Mouse (Mus musculus) left cerebral cortex, postnatal 36 days (tissue): ENCODE measurements around the gene Slc45a3. TPM values are rescaled to one million over a fixed set of nuclear protein-coding genes. Genes with fewer than 3 reads are reported as not detected.

Source experiments
- DNase-seq, 2 experiments: peaks; one replicate each; pipeline ENCODE4 v3.0.0; 2021 to 2022; ENCODE audit warnings: low spot score in 2 of 2, mixed read lengths in 1 of 2
- intact Hi-C: fragments of 180-260 bp; cut with DNase I; formaldehyde crosslinking; loops from one replicate; pipeline ENCODE4 v1.15.1; 2025
- total RNA-seq, 2 experiments: library from RNA; stranded (reverse); gene quantifications; 2 replicates each; pipeline ENCODE4 v1.2.3; 2021

Gene Slc45a3
- total RNA-seq, 2 experiments from 2014 or later, result 1.0 to 1.4 TPM

GRCm38 (mm10) chr1:131987432-131987831, 24.7 kb downstream of the Slc45a3 start:
- no peak for DNase-seq
- intact Hi-C loops, result no loop called here

GRCm38 (mm10) chr1:131989476-131989875, 26.7 kb downstream of the Slc45a3 start:
- intact Hi-C loops, result no loop called here
- DNase-seq, result no peak

DNA sequence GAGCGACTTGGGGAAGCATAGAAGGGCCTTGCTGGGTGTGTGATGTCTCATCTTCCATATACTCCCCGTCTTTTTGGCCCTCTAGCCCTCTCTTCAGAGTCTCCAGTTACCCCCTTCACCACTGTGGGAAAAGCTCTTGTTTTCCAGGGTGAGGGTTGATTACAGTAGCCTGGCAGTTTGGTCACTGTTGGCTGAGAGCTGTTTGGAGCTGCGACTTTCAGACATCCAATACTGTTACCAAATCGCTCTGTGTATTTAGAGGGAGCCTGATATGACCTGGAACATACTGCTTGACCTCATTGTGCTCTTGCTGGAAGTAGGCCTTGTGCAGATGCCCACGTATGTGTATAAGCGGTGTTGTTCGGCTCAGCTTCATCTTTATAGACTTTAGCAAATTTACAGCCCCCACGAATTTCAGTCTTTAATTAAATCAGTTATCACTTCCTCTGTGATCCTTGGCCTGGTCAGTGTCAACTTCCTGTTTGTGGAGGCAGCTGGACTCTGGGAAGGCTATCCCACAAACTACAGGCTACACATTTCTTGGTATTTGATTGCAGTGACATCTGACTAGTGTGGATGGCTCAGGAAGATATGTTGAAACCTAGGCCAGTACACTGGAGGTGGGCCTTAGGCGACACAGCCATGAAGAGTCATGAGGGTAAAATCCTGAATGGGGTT, 27.5 kb downstream of the Slc45a3 start:
- intact Hi-C loops, result no loop called here
- no peak for DNase-seq

- intact Hi-C loops, result no loop called here
- DNase-seq, result no peak
Observed at GRCm38 (mm10) chr1:131992561-131993001, 29.8 kb downstream of the Slc45a3 start.

- DNase-seq, result no peak
- intact Hi-C loops, result no loop called here
Observed at GRCm38 (mm10) chr1:131993169-131994040, 30.6 kb downstream of the Slc45a3 start.

DNA sequence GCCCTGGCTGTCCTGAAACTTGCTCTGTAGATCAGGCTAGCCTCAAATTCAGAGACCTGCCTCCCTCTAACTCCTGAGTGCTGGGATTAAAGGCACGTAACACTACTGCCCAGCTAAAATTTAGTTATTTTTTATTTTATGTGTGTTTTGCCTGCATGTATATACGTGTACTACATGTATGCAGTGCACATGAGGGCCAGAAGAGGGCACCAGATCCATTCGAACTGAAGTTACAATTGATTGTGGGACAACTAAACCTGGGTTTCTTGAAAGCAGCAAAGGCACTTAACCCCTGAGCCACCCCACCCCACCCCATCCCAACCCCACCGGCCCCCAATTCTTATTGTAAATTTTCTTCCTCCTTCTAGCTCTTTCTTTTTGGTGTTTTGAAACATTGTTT, 32.3 kb downstream of the Slc45a3 start:
- intact Hi-C loops, result loop anchor here (1.0 to 5.0 kb wide), 2 partner anchors 52 to 121 kb away; no protein-coding TSS in a partner anchor
- no peak for DNase-seq

GRCm38 (mm10) chr1:132000506-132000905, 37.7 kb downstream of the Slc45a3 start:
- intact Hi-C loops, result no loop called here
- DNase-seq, result no peak

GRCm38 (mm10) chr1:132001880-132002330, 39.1 kb downstream of the Slc45a3 start:
- intact Hi-C loops, result no loop called here
- no peak for DNase-seq

GRCm38 (mm10) chr1:132003111-132003510, 40.3 kb downstream of the Slc45a3 start:
- intact Hi-C loops, result no loop called here
- no peak for DNase-seq

DNA sequence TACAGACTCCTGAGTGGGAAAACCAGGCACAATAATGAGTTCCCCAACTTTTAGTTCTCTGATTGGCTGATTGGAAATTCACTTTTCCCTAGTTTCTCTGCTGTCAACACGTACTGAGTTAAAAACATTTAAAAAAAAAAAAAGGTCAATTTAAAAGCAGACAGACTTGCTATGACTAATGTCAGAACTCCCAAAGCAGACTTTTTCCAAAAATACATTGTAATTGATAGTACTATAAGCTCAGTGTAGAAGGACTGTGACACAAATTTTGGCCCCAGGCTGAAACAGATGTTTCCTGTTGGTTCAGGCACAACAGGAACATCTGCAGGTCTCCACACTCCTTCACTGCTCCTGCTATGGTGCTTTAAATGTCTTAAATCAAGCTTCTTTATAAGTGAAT, 41.0 kb downstream of the Slc45a3 start:
- intact Hi-C loops, result no loop called here
- DNase-seq, result no peak

GRCm38 (mm10) chr1:132004574-132005180, 41.9 kb downstream of the Slc45a3 start:
- intact Hi-C loops, result loop anchor here (5.0 kb wide), 1 partner anchor 38 kb away; no protein-coding TSS in a partner anchor
- DNase-seq, result no peak

GRCm38 (mm10) chr1:132005466-132005865, 42.7 kb downstream of the Slc45a3 start:
- intact Hi-C loops, result loop anchor here (5.0 kb wide), 1 partner anchor 37 kb away; no protein-coding TSS in a partner anchor
- no peak for DNase-seq

- intact Hi-C loops, result loop anchor here (5.0 kb wide), 1 partner anchor 36 kb away; no protein-coding TSS in a partner anchor
- DNase-seq, result no peak
Observed at GRCm38 (mm10) chr1:132006046-132006445, 43.3 kb downstream of the Slc45a3 start.

GRCm38 (mm10) chr1:132006721-132007120, 44.0 kb downstream of the Slc45a3 start:
- intact Hi-C loops, result loop anchor here (5.0 kb wide), 1 partner anchor 36 kb away; no protein-coding TSS in a partner anchor

DNA sequence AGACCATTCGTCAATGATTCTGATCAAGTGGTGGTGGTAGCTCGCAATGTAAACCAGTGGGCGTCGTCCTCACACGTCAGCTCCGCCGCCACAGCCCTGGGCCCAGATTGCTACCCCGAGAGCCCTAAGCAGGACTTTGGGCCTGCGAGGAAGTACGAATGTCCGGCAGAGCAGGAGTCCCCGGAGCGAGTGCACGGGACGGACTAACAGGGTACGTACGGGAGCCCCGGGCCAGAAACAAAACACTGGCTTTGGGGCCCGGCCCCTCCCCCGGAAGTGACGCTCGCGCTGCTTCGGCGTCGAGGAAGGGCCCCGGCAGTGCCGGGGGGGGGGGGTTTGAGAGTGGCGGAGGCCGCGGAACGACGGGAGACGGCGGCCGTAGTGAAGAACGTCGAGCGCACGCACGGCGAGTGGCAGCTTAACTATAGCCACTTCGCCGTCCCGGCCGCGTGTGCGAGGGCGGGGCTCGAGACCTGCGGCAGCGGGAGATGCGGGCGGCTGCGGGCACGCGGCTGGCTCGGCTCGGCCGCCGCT, 44.6 kb downstream of the Slc45a3 start, which contains the start of gene Elk4:
TSS of gene Elk4 (plus strand) at position 326 of the 534 bp plus-strand sequence.
- peak; percentile 87 for DNase-seq
- intact Hi-C loops, result loop anchor here (5.0 kb wide), 1 partner anchor 35 kb away; no protein-coding TSS in a partner anchor

More at GRCm38 (mm10) chr1:132006721-132007120, 44.0 kb downstream of the Slc45a3 start:
- DNase-seq, result no peak

DNA sequence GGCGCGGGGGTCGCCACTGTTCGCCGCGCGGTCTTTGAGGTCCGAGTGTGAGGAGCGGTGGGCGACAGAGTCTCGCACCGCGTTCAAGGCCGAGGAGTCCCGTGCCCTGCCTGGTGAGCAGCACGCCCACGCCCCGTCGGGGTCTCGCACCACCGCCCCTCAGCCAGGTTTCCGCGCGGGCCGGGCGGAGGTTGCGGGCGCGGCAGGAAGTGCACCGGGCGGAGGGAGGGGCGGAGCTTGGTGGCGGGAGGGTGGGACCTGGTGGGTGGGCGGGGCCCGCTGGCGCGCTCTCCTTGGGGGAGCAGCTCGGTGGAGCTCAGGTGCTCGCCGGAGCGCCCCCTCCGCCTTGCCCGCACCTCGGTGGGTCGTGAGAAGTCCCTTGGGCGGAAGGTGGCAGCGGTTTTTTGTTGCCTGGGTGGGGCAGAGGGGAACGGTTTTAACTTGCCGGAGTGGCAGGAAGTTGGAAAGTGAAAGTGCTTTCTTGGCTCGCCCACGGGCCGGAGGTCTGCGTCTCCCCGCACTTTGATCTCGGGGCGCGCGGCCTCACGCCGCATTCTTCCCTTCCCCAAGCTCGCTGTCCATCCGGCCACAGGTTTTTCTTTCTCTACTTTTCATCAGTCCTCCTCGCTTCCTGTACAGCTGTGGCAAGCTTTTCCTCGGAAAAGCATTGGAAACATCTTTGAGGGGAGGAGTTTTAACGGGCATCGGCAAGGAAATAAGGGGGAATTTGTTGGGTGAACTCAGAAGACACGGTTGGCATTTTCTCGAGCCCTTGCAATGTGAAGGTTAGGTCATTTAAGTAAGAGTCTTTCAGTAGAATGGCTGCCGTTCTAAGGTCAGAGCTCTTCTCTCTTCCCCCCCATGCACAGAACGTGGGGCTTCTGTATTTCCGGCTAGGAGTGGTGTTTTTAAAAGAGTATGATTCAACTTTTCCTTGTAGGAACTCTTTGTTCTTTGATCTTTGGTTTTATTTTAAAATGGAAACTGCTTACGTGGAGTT, 45.4 kb downstream of the Slc45a3 start:
- peak; percentile 83 to 87 for DNase-seq
- intact Hi-C loops, result loop anchor here (5.0 kb wide), 1 partner anchor 34 kb away; no protein-coding TSS in a partner anchor

DNA sequence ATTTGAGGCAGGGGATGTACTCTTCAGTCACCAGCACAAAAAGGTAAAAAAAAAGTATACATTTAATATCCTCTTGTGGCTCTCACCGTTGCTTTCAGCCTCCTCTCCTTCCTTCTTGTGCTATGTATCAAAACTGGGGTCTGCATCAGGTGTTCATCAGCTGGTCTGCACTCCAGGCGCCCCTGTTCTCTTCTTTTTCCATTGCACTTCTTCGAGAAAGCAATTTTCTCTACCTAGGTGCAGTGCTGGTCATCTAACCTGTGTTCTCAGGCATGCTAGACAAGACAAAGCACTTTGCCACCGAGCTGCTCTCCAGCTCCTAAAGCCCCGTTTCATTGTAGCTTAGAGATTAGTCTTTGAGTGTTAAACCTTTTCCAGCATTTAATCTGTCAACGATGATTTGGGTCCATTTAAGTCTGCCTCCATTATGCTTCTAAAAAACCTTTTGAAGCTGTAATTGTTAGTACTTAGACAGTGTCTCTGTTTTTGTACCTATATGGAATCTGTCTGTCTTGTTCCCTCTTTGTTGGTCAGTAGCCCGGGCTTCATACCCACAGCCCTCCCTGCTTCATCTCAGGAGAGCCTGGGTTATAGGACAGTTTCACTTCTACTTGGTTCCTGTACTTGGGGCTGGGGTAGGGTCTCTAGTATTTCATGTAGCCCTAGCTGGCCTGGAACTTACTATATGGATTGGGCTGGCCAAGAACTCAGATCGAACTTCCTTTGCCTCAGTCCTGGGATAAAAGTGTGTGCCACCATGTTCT, 46.3 kb downstream of the Slc45a3 start:
- intact Hi-C loops, result loop anchor here (5.0 kb wide), 1 partner anchor 33 kb away; no protein-coding TSS in a partner anchor
- no peak for DNase-seq
